Mouse (Mus musculus) small intestine, adult 2 months (tissue): ENCODE data around the gene Ctnnd2. TPM values are rescaled to one million over a fixed set of nuclear protein-coding genes. Genes with fewer than 3 reads are reported as not detected.

ENCODE experiments used
- H3K27ac ChIP-seq: fragments of 200-500 bp; 2 replicates; pipeline ENCODE4 v1.5.1; 2012; ENCODE audit warnings: low read depth, low read length, control low read depth, inconsistent platforms; ENCODE audit not compliant: insufficient read depth
- H3K27me3 ChIP-seq: fragments of 200-500 bp; 2 replicates; pipeline ENCODE4 v1.6.1; 2012; ENCODE audit warnings: mild to moderate bottlenecking, moderate library complexity, low read length, inconsistent platforms; ENCODE audit not compliant: control insufficient read depth, insufficient read depth
- H3K36me3 ChIP-seq: fragments of 200-500 bp; 2 replicates; pipeline ENCODE4 v1.6.1; 2012; ENCODE audit warnings: mild to moderate bottlenecking, low read length, control low read depth, inconsistent platforms; ENCODE audit not compliant: control insufficient read depth, insufficient read depth
- H3K4me1 ChIP-seq: fragments of 200-500 bp; 2 replicates; pipeline ENCODE4 v1.6.1; 2012; ENCODE audit warnings: low read length, inconsistent platforms, mixed read lengths; ENCODE audit not compliant: control insufficient read depth, insufficient read depth, insufficient read length
- H3K4me3 ChIP-seq: fragments of 200-500 bp; 2 replicates; pipeline ENCODE4 v1.5.1; 2012; ENCODE audit warnings: low read depth, mild to moderate bottlenecking, control low read depth, inconsistent platforms, low read length, moderate library complexity
- CTCF ChIP-seq: fragments of 200-500 bp; IDR thresholded peaks from 2 replicates; pipeline ENCODE4 v1.5.1; 2012; ENCODE audit warnings: low read depth, mild to moderate bottlenecking, control low read depth, inconsistent platforms, low read length, moderate library complexity, mixed read lengths; ENCODE audit not compliant: insufficient replicate concordance, insufficient read length; ENCODE audit errors: extremely low read depth
- POLR2A ChIP-seq: fragments of 200-500 bp; IDR thresholded peaks from 2 replicates; pipeline ENCODE4 v1.6.1; 2012; ENCODE audit warnings: low read depth, mild to moderate bottlenecking, control low read depth, inconsistent platforms, low read length, moderate library complexity
- WGBS: fragments of 180-500 bp; shearing (Covaris S2); methylation state at CpG from one replicate; pipeline ENCODE4 v1.1.7; 2018; 5-methylcytosine and 5-hydroxymethylcytosine counted together
- polyA plus RNA-seq: library from polyadenylated mRNA; depleted of rRNA; stranded (reverse); fragments of >200 nt; gene quantifications from 2 replicates; pipeline ENCODE4 v1.2.3, GENCODE M21; 2012

The Ctnnd2 gene
- polyA plus RNA-seq, 1 experiment: 1.3 TPM

- Histone ChIP-seq H3K36me3 (no peaks in the 10 kb centered on the region), H3K27me3 (no peaks in the 10 kb centered on the region), H3K27ac (no peak overlapping the region), H3K4me1 (no peaks in the 10 kb centered on the region), H3K4me3 (no peak overlapping the region)
- no peak for TF ChIP-seq POLR2A
- TF ChIP-seq CTCF: no peak
These were observed 214.1 kb downstream of the Ctnnd2 start for GRCm38 (mm10) chr15:30386489-30386888.

GRCm38 (mm10) chr15:30387244-30387643 lies 214.9 kb downstream of the Ctnnd2 start:
- TF ChIP-seq POLR2A (no peak), CTCF (no peak)
- WGBS: 43% methylated on average over 6 of the region's 6 CpGs

DNA sequence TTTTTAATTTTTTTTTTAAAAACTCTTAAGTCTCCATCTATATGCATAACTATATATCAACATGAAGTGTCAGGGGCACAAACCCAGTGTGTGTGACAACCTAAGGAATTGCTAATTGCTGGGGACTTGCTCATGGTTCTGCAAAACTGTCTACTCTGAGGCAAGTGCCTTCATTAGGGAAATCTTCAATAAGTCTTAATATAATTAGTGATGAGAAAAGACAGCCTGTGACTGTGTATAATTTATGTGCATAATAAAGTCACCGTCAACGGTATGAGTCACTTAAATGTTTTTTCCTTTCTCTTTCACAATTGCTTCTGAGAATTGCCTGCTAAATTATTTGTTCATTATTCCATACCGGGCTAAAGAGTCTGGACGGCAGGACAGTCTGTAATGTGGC lies 228.7 kb downstream of the Ctnnd2 start:
- no peak overlapping the region for H3K27ac ChIP-seq
- TF ChIP-seq POLR2A (no peak), CTCF (no peak)
- 76% methylated on average over 4 of the region's 4 CpGs for WGBS
- H3K36me3 ChIP-seq: no peaks in the 10 kb centered on the region
- H3K27me3 ChIP-seq: no peaks in the 10 kb centered on the region
- H3K4me3 ChIP-seq: no peak overlapping the region
- no peaks in the 10 kb centered on the region for H3K4me1 ChIP-seq

More at GRCm38 (mm10) chr15:30387244-30387643, 214.9 kb downstream of the Ctnnd2 start:
- Histone ChIP-seq H3K27me3 (no peaks in the 10 kb centered on the region), H3K27ac (no peak overlapping the region), H3K4me3 (no peak overlapping the region), H3K4me1 (no peaks in the 10 kb centered on the region), H3K36me3 (no peaks in the 10 kb centered on the region)

GRCm38 (mm10) chr15:30406254-30406653 lies 233.9 kb downstream of the Ctnnd2 start:
- Histone ChIP-seq H3K27me3 (no peaks in the 10 kb centered on the region), H3K36me3 (no peaks in the 10 kb centered on the region), H3K4me1 (no peaks in the 10 kb centered on the region), H3K4me3 (no peak overlapping the region), H3K27ac (no peak overlapping the region)
- no peak for TF ChIP-seq POLR2A
- TF ChIP-seq CTCF: no peak
- WGBS: 10% methylated on average over 1 of the region's 1 CpGs

DNA sequence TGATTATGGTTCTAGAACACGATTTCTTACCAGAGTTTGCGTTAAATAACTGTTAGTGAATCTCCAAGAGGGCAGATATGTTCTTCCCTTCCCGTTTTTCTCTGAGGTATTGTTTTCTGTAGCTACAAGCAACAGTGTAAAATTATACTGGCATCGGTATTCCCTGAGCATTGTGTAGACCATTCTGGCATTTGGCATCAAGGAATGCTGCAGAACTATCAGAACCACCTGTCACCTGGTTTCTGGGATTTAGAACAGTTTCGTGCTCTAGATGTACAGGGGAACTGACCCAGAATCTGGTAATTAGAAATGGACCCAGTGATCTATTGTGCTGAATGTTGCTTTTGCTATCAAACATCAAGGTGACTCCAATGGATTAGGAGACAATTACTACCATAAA lies 250.8 kb downstream of the Ctnnd2 start:
- 89% methylated on average over 5 of the region's 5 CpGs for WGBS

GRCm38 (mm10) chr15:30424290-30424689 lies 251.9 kb downstream of the Ctnnd2 start:
- Histone ChIP-seq H3K27me3 (no peaks in the 10 kb centered on the region), H3K27ac (no peak overlapping the region), H3K4me3 (no peak overlapping the region), H3K4me1 (no peaks in the 10 kb centered on the region), H3K36me3 (no peaks in the 10 kb centered on the region)
- 69% methylated on average over 9 of the region's 9 CpGs for WGBS
- TF ChIP-seq CTCF (no peak), POLR2A (no peak)

More for the DNA sequence above, 250.8 kb downstream of the Ctnnd2 start:
- Histone ChIP-seq H3K4me1 (no peaks in the 10 kb centered on the region), H3K36me3 (no peaks in the 10 kb centered on the region), H3K4me3 (no peak overlapping the region), H3K27ac (no peak overlapping the region), H3K27me3 (no peaks in the 10 kb centered on the region)
- no peak for TF ChIP-seq POLR2A
- TF ChIP-seq CTCF: no peak

GRCm38 (mm10) chr15:30427342-30427741 lies 254.9 kb downstream of the Ctnnd2 start:
- Histone ChIP-seq H3K27ac (no peak overlapping the region), H3K36me3 (no peaks in the 10 kb centered on the region), H3K4me1 (no peaks in the 10 kb centered on the region), H3K27me3 (no peaks in the 10 kb centered on the region), H3K4me3 (no peak overlapping the region)
- WGBS: 37% methylated on average over 2 of the region's 2 CpGs
- no peak for TF ChIP-seq POLR2A
- TF ChIP-seq CTCF: no peak

DNA sequence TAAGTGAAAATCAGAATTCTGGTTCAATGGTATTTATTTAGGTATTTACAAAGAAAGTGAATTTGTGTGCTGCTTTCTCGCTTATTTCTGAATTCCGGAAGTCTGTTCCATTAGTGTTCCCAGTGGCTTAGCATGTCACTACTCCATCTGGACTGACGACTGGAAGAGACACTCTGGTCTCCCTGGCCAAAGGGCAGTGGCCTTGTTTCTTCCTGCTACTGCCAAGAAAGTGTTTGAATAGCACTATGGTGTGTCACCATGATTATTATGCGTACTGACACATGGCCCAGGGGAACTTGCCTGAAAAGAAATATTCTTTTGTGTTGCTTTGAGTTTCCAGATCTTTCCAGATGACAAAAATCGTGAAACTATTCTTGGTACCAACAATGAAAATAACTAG lies 266.7 kb downstream of the Ctnnd2 start:
- Histone ChIP-seq H3K4me1 (no peaks in the 10 kb centered on the region), H3K27me3 (no peaks in the 10 kb centered on the region), H3K4me3 (no peak overlapping the region), H3K27ac (no peak overlapping the region), H3K36me3 (no peaks in the 10 kb centered on the region)
- 70% methylated on average over 5 of the region's 5 CpGs for WGBS
- no peak for TF ChIP-seq CTCF
- no peak for TF ChIP-seq POLR2A
